Mouse (Mus musculus): ENCODE results near the gene Enpp1. TPM values are rescaled to one million over a fixed set of nuclear protein-coding genes. Genes with fewer than 3 reads are reported as not detected.
A peak's percentile ranks its signal among the peaks of the same experiment; 100 is the strongest.

The Enpp1 gene
- polyA plus RNA-seq, 1 experiment from 2014 or later: 4.5 TPM

GRCm38 (mm10) chr10:24592318-24592717 is 119.6 kb downstream of the Enpp1 start:
- Histone ChIP-seq H3K9me3 (ENCODE audit: control insufficient read depth, low read length) (no peaks in the 10 kb centered on the region), H3K36me3 (ENCODE audit: control insufficient read depth, insufficient read depth, low read length) (no peaks in the 10 kb centered on the region), H3K4me3 (ENCODE audit: low read depth, low read length) (no peak overlapping the region), H3K9ac (ENCODE audit: low read length) (no peak overlapping the region), H3K27me3 (ENCODE audit: control insufficient read depth, insufficient read depth, low read length) (no peaks in the 10 kb centered on the region), H3K27ac (replicated peaks) (no peak overlapping the region), H3K4me2 (replicated peaks; ENCODE audit: low read depth) (no peak overlapping the region), H3K4me1 (replicated peaks; ENCODE audit: control insufficient read depth, insufficient read depth) (no peaks in the 10 kb centered on the region; the same call in 1 of the 2 replicates)
- ATAC-seq (ENCODE audit: low FRiP score, low TSS enrichment) (no peak), DNase-seq (ENCODE audit: low spot score) (no peak)
- WGBS: 42% methylated on average over 2 of the region's 2 CpGs
- TF ChIP-seq CTCF (IDR thresholded peaks at IDR 0.05; ENCODE audit: low read depth) (no peak), EP300 (optimal IDR thresholded peaks at IDR 0.05) (no peak)

- no peaks in the 10 kb centered on the region for H3K36me3 ChIP-seq (ENCODE audit: control insufficient read depth, insufficient read depth, low read length)
- no peak overlapping the region for H3K4me3 ChIP-seq (ENCODE audit: low read depth, low read length)
- ATAC-seq (ENCODE audit: low FRiP score, low TSS enrichment): no peak
- 59% methylated on average over 5 of the region's 5 CpGs for WGBS
- H3K4me2 ChIP-seq (replicated peaks; ENCODE audit: low read depth): no peak overlapping the region
- H3K4me1 ChIP-seq (replicated peaks; ENCODE audit: control insufficient read depth, insufficient read depth): no peaks in the 10 kb centered on the region; the same call in 1 of the 2 replicates
- H3K27ac ChIP-seq (replicated peaks): no peak overlapping the region
- TF ChIP-seq CTCF (IDR thresholded peaks at IDR 0.05; ENCODE audit: low read depth) (no peak), EP300 (optimal IDR thresholded peaks at IDR 0.05) (no peak)
- H3K27me3 ChIP-seq (ENCODE audit: control insufficient read depth, insufficient read depth, low read length): no peaks in the 10 kb centered on the region
- no peak for DNase-seq (ENCODE audit: low spot score)
- no peaks in the 10 kb centered on the region for H3K9me3 ChIP-seq (ENCODE audit: control insufficient read depth, low read length)
- no peak overlapping the region for H3K9ac ChIP-seq (ENCODE audit: low read length)
Measured at GRCm38 (mm10) chr10:24591741-24592140, 120.2 kb downstream of the Enpp1 start.

- Histone ChIP-seq H3K4me3 (ENCODE audit: low read depth, low read length) (no peak overlapping the region), H3K9ac (ENCODE audit: low read length) (no peak overlapping the region), H3K27ac (replicated peaks) (no peak overlapping the region), H3K36me3 (ENCODE audit: control insufficient read depth, insufficient read depth, low read length) (no peaks in the 10 kb centered on the region), H3K4me2 (replicated peaks; ENCODE audit: low read depth) (no peak overlapping the region), H3K4me1 (replicated peaks; ENCODE audit: control insufficient read depth, insufficient read depth) (no peaks in the 10 kb centered on the region; the same call in 1 of the 2 replicates), H3K9me3 (ENCODE audit: control insufficient read depth, low read length) (no peaks in the 10 kb centered on the region), H3K27me3 (ENCODE audit: control insufficient read depth, insufficient read depth, low read length) (no peaks in the 10 kb centered on the region)
- DNase-seq (ENCODE audit: low spot score) (peak; percentile 84), ATAC-seq (ENCODE audit: low FRiP score, low TSS enrichment) (peak; percentile 55; the same call in 1 of the 2 replicates)
- TF ChIP-seq CTCF (IDR thresholded peaks at IDR 0.05; ENCODE audit: low read depth) (peak; percentile 98), EP300 (optimal IDR thresholded peaks at IDR 0.05) (no peak)
- 30% methylated on average over 4 of the region's 4 CpGs for WGBS
Measured at GRCm38 (mm10) chr10:24591136-24591535, 120.8 kb downstream of the Enpp1 start.

GRCm38 (mm10) chr10:24590546-24590945 is 121.4 kb downstream of the Enpp1 start:
- no peak overlapping the region for H3K4me3 ChIP-seq (ENCODE audit: low read depth, low read length)
- no peaks in the 10 kb centered on the region for H3K27me3 ChIP-seq (ENCODE audit: control insufficient read depth, insufficient read depth, low read length)
- peak; percentile 84 for ATAC-seq (ENCODE audit: low FRiP score, low TSS enrichment)
- no peak overlapping the region for H3K27ac ChIP-seq (replicated peaks)
- H3K9me3 ChIP-seq (ENCODE audit: control insufficient read depth, low read length): no peaks in the 10 kb centered on the region
- no peak overlapping the region for H3K9ac ChIP-seq (ENCODE audit: low read length)
- 63% methylated on average over 4 of the region's 4 CpGs for WGBS
- no peak for TF ChIP-seq EP300 (optimal IDR thresholded peaks at IDR 0.05)
- TF ChIP-seq CTCF (IDR thresholded peaks at IDR 0.05; ENCODE audit: low read depth): no peak
- no peaks in the 10 kb centered on the region for H3K36me3 ChIP-seq (ENCODE audit: control insufficient read depth, insufficient read depth, low read length)
- peak; percentile 25 for DNase-seq (ENCODE audit: low spot score)
- H3K4me2 ChIP-seq (replicated peaks; ENCODE audit: low read depth): no peak overlapping the region
- no peaks in the 10 kb centered on the region; the same call in 1 of the 2 replicates for H3K4me1 ChIP-seq (replicated peaks; ENCODE audit: control insufficient read depth, insufficient read depth)

- Histone ChIP-seq H3K9ac (ENCODE audit: low read length) (no peak overlapping the region), H3K9me3 (ENCODE audit: control insufficient read depth, low read length) (no peaks in the 10 kb centered on the region), H3K4me1 (replicated peaks; ENCODE audit: control insufficient read depth, insufficient read depth) (no peaks in the 10 kb centered on the region; the same call in 1 of the 2 replicates), H3K4me3 (ENCODE audit: low read depth, low read length) (no peak overlapping the region), H3K27me3 (ENCODE audit: control insufficient read depth, insufficient read depth, low read length) (no peaks in the 10 kb centered on the region), H3K27ac (replicated peaks) (no peak overlapping the region), H3K36me3 (ENCODE audit: control insufficient read depth, insufficient read depth, low read length) (no peaks in the 10 kb centered on the region), H3K4me2 (replicated peaks; ENCODE audit: low read depth) (no peak overlapping the region)
- TF ChIP-seq EP300 (optimal IDR thresholded peaks at IDR 0.05) (no peak), CTCF (IDR thresholded peaks at IDR 0.05; ENCODE audit: low read depth) (no peak)
- DNase-seq (ENCODE audit: low spot score) (no peak), ATAC-seq (ENCODE audit: low FRiP score, low TSS enrichment) (no peak)
- WGBS: 65% methylated on average over 9 of the region's 9 CpGs
Measured at GRCm38 (mm10) chr10:24589238-24589637, 122.7 kb downstream of the Enpp1 start.

GRCm38 (mm10) chr10:24588824-24589223 is 123.1 kb downstream of the Enpp1 start:
- H3K4me2 ChIP-seq (replicated peaks; ENCODE audit: low read depth): no peak overlapping the region
- no peaks in the 10 kb centered on the region; the same call in 1 of the 2 replicates for H3K4me1 ChIP-seq (replicated peaks; ENCODE audit: control insufficient read depth, insufficient read depth)
- no peaks in the 10 kb centered on the region for H3K36me3 ChIP-seq (ENCODE audit: control insufficient read depth, insufficient read depth, low read length)
- H3K9ac ChIP-seq (ENCODE audit: low read length): no peak overlapping the region
- H3K27ac ChIP-seq (replicated peaks): no peak overlapping the region
- TF ChIP-seq EP300 (optimal IDR thresholded peaks at IDR 0.05): no peak
- TF ChIP-seq CTCF (IDR thresholded peaks at IDR 0.05; ENCODE audit: low read depth): no peak
- ATAC-seq (ENCODE audit: low FRiP score, low TSS enrichment) (no peak), DNase-seq (ENCODE audit: low spot score) (no peak)
- no peaks in the 10 kb centered on the region for H3K27me3 ChIP-seq (ENCODE audit: control insufficient read depth, insufficient read depth, low read length)
- H3K4me3 ChIP-seq (ENCODE audit: low read depth, low read length): no peak overlapping the region
- no peaks in the 10 kb centered on the region for H3K9me3 ChIP-seq (ENCODE audit: control insufficient read depth, low read length)
- WGBS: 73% methylated on average over 4 of the region's 4 CpGs

Other genes starting within 250 kb of the Enpp1 start
- gene Ccn2, start 116.7 kb downstream of the Enpp1 start, polyA plus RNA-seq (2015; fragmentation: Nextera tagmentation; extraction: Ambion mirVana): 19.6 and 19.7 TPM in 2 replicates
- gene Enpp3, start 130.7 kb upstream of the Enpp1 start, polyA plus RNA-seq (2015; fragmentation: Nextera tagmentation; extraction: Ambion mirVana): 3.4 TPM in 2 replicates
- gene Med23, start 157.8 kb upstream of the Enpp1 start, polyA plus RNA-seq (2015; fragmentation: Nextera tagmentation; extraction: Ambion mirVana): 5.8 and 5.9 TPM in 2 replicates
- gene Arg1, start 215.3 kb upstream of the Enpp1 start, polyA plus RNA-seq (2015; fragmentation: Nextera tagmentation; extraction: Ambion mirVana): 93.0 and 138 TPM in 2 replicates

All from stomach, postnatal 0 days (tissue).